Mouse (Mus musculus): ENCODE data around the gene 1110012L19Rik.
"Not testable (repeated sequence)": the region's sequence is repeated elsewhere in the genome, so short reads cannot be mapped to it uniquely, and the experiment has no call there.

1110012L19Rik gene

GRCm38 (mm10) chrX:70385276-70385961 is at the start of gene 1110012L19Rik:
1110012L19Rik (plus strand) TSS chrX:70385877.
- peak; percentile 72 to 79 for DNase-seq

GRCm38 (mm10) chrX:70362985-70363384 is 22.7 kb upstream of the 1110012L19Rik start:
- no peak for DNase-seq

- DNase-seq = peak in 1 of 2 experiments; percentile 8
Measured at GRCm38 (mm10) chrX:70363446-70363845, 22.2 kb upstream of the 1110012L19Rik start.

- DNase-seq = no peak
Measured at GRCm38 (mm10) chrX:70364202-70364601, 21.5 kb upstream of the 1110012L19Rik start.

- DNase-seq = peak; percentile 87 to 90
Measured at GRCm38 (mm10) chrX:70364661-70365613, 20.7 kb upstream of the 1110012L19Rik start, which contains the start of gene Ids. Ids (minus strand) TSS chrX:70365084.

GRCm38 (mm10) chrX:70369758-70370157 is 15.9 kb upstream of the 1110012L19Rik start:
- DNase-seq = not testable (repeated sequence)

- not testable (repeated sequence) for DNase-seq
Measured at GRCm38 (mm10) chrX:70374469-70375110, 11.1 kb upstream of the 1110012L19Rik start.

- DNase-seq = no peak
Measured at GRCm38 (mm10) chrX:70384917-70385275, 781 bp upstream of the 1110012L19Rik start.

GRCm38 (mm10) chrX:70385962-70386351 is 280 bp downstream of the 1110012L19Rik start:
- DNase-seq = no peak

- not testable (repeated sequence) for DNase-seq
Measured at GRCm38 (mm10) chrX:70392636-70393035, 7.0 kb downstream of the 1110012L19Rik start.

GRCm38 (mm10) chrX:70425473-70425872 is 39.8 kb downstream of the 1110012L19Rik start:
- DNase-seq = not testable (repeated sequence)
